Mouse (Mus musculus): Measurements from ENCODE around the gene Gm10974. TPM values are rescaled to one million over a fixed set of nuclear protein-coding genes. Genes with fewer than 3 reads are reported as not detected.

Gene Gm10974
- total and polyA plus RNA-seq, 2 experiments from 2014 or later = not detected

DNA sequence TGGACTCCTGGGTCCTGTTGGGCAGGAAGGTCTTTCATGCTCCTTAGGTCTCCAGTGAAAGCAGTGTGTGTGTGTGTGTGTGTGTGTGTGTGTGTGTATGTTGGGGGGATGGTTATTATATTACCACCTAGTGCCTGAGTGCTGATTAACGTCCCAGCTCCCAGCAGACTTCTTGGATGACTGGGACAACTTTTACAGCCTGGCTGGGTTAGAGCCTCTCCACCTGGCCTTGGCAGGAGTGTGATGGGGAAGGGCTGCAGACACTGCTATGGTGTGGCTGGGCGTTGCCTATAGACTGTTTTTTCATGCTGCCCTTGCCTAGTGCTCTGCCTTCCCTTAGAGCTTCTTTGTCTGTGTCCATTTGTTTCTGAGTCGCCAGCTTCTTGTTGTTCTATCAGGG, 25.7 kb upstream of the Gm10974 start:
- TF ChIP-seq EP300 (IDR thresholded peaks at IDR 0.05; ENCODE audit: low read depth) = no peak
- TF ChIP-seq CTCF (IDR thresholded peaks at IDR 0.05; ENCODE audit: low read depth) = no peak
- H3K4me2 ChIP-seq (ENCODE audit: low read depth, low read length) = 0 out of 2 replicates have a peak overlapping the region, but pooled peaks have one; percentile 3
- H3K27me3 ChIP-seq (ENCODE audit: control insufficient read depth, insufficient read depth, low read length) = no peaks in the 10 kb centered on the region
- 0 out of 2 replicates have a peak, but pooled peaks cover 4% of the 10 kb centered on the region for H3K36me3 ChIP-seq (replicated peaks; ENCODE audit: control insufficient read depth, insufficient read depth, low read length)
- no peak overlapping the region for H3K4me3 ChIP-seq (ENCODE audit: low read depth, low read length)
- H3K9me3 ChIP-seq (replicated peaks; ENCODE audit: control insufficient read depth, low read length) = no peaks in the 10 kb centered on the region
- no peaks in the 10 kb centered on the region for H3K4me1 ChIP-seq (ENCODE audit: control insufficient read depth, insufficient read depth)
- WGBS = 34% methylated on average over 3 of the region's 3 CpGs
- H3K27ac ChIP-seq (ENCODE audit: low read depth) = peak overlapping the region; percentile 52; the same call in 1 of the 2 replicates
- no peak for ATAC-seq (ENCODE audit: insufficient read depth, low read depth)
- no peak for DNase-seq (ENCODE audit: low spot score)
- no peak overlapping the region for H3K9ac ChIP-seq (replicated peaks; ENCODE audit: low read depth, low read length)

DNA sequence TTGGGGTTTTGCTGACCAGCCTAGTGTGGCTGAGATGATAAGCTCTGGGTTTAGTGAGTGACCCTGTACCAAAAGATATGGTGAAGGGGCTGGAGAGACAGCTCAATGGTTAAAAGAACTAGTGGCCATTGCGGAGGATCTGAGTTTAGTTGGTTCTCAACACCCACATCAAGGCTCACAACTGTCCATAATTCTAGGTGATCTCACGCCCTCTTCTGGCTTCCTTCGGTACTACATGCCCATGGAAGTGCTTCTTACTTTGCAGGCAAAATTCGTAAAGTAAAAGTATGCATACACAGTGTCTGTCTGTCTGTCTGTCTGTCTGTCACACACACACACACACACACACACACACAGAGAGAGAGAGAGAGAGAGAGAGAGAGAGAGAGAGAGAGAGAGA, 23.4 kb upstream of the Gm10974 start:
- no peaks in the 10 kb centered on the region for H3K27me3 ChIP-seq (ENCODE audit: control insufficient read depth, insufficient read depth, low read length)
- 0 out of 2 replicates have a peak, but pooled peaks cover 4% of the 10 kb centered on the region for H3K36me3 ChIP-seq (replicated peaks; ENCODE audit: control insufficient read depth, insufficient read depth, low read length)
- no peak for DNase-seq (ENCODE audit: low spot score)
- H3K9me3 ChIP-seq (replicated peaks; ENCODE audit: control insufficient read depth, low read length) = no peaks in the 10 kb centered on the region
- no peak overlapping the region for H3K4me3 ChIP-seq (ENCODE audit: low read depth, low read length)
- no peak overlapping the region for H3K27ac ChIP-seq (ENCODE audit: low read depth)
- H3K4me1 ChIP-seq (ENCODE audit: control insufficient read depth, insufficient read depth) = no peaks in the 10 kb centered on the region
- no peak for TF ChIP-seq EP300 (IDR thresholded peaks at IDR 0.05; ENCODE audit: low read depth)
- peak; percentile 70 for TF ChIP-seq CTCF (IDR thresholded peaks at IDR 0.05; ENCODE audit: low read depth)
- no peak overlapping the region for H3K9ac ChIP-seq (replicated peaks; ENCODE audit: low read depth, low read length)
- no peak for ATAC-seq (ENCODE audit: insufficient read depth, low read depth)
- no peak overlapping the region for H3K4me2 ChIP-seq (ENCODE audit: low read depth, low read length)
- 34% methylated on average over 4 of the region's 4 CpGs for WGBS

DNA sequence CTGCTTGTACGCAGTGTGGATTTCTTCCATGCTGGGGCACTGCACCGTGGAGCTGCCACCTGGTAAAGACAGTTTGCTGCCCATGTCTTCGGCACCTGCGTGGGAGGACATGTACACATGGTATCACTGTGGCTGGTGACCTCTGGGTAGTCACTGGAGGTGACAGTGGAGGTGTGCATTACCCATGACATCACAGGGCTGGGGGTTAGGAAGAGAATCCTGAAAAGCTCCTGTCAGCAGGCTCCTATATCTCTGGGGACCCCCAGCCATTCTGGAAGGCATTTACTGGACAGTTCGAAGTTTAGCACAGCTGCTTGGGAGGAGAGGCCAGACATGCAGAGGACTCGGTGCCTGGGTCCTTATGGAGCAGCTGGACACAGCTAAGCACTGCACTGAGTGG, 22.9 kb upstream of the Gm10974 start:
- Histone ChIP-seq H3K9ac (replicated peaks; ENCODE audit: low read depth, low read length) (no peak overlapping the region), H3K4me1 (ENCODE audit: control insufficient read depth, insufficient read depth) (no peaks in the 10 kb centered on the region), H3K4me2 (ENCODE audit: low read depth, low read length) (0 out of 2 replicates have a peak overlapping the region, but pooled peaks have one; percentile 9), H3K9me3 (replicated peaks; ENCODE audit: control insufficient read depth, low read length) (no peaks in the 10 kb centered on the region), H3K4me3 (ENCODE audit: low read depth, low read length) (no peak overlapping the region), H3K27me3 (ENCODE audit: control insufficient read depth, insufficient read depth, low read length) (no peaks in the 10 kb centered on the region), H3K27ac (ENCODE audit: low read depth) (no peak overlapping the region), H3K36me3 (replicated peaks; ENCODE audit: control insufficient read depth, insufficient read depth, low read length) (0 out of 2 replicates have a peak, but pooled peaks cover 4% of the 10 kb centered on the region)
- no peak for TF ChIP-seq EP300 (IDR thresholded peaks at IDR 0.05; ENCODE audit: low read depth)
- TF ChIP-seq CTCF (IDR thresholded peaks at IDR 0.05; ENCODE audit: low read depth) = no peak
- DNase-seq (ENCODE audit: low spot score) = no peak
- no peak for ATAC-seq (ENCODE audit: insufficient read depth, low read depth)
- WGBS = 64% methylated on average over 6 of the region's 6 CpGs

DNA sequence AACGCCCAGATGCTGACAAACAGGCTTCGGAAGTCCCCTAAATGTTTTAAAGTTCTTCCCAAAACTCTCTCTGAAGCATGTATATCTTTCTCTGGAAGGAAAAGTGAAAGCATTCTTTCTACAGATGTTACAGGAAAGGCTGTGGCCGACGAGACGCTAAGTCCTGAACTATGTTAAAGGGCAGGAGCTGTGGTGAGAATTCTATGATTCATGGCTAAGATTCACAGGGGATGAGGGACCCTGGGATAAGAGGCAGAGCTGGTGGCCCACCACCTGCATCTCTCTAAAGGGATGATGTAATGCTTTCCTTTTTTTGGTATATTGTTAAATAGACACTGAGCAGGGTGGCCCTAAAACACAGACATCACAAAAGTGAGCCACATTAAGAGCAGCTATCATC, 22.4 kb upstream of the Gm10974 start:
- Histone ChIP-seq H3K9me3 (replicated peaks; ENCODE audit: control insufficient read depth, low read length) (no peaks in the 10 kb centered on the region), H3K4me3 (ENCODE audit: low read depth, low read length) (no peak overlapping the region), H3K27ac (ENCODE audit: low read depth) (no peak overlapping the region), H3K4me2 (ENCODE audit: low read depth, low read length) (0 out of 2 replicates have a peak overlapping the region, but pooled peaks have one; percentile 9), H3K36me3 (replicated peaks; ENCODE audit: control insufficient read depth, insufficient read depth, low read length) (0 out of 2 replicates have a peak, but pooled peaks cover 4% of the 10 kb centered on the region), H3K4me1 (ENCODE audit: control insufficient read depth, insufficient read depth) (no peaks in the 10 kb centered on the region), H3K9ac (replicated peaks; ENCODE audit: low read depth, low read length) (no peak overlapping the region), H3K27me3 (ENCODE audit: control insufficient read depth, insufficient read depth, low read length) (no peaks in the 10 kb centered on the region)
- DNase-seq (ENCODE audit: low spot score) (no peak), ATAC-seq (ENCODE audit: insufficient read depth, low read depth) (no peak)
- TF ChIP-seq CTCF (IDR thresholded peaks at IDR 0.05; ENCODE audit: low read depth) (no peak), EP300 (IDR thresholded peaks at IDR 0.05; ENCODE audit: low read depth) (no peak)
- 73% methylated on average over 5 of the region's 5 CpGs for WGBS

DNA sequence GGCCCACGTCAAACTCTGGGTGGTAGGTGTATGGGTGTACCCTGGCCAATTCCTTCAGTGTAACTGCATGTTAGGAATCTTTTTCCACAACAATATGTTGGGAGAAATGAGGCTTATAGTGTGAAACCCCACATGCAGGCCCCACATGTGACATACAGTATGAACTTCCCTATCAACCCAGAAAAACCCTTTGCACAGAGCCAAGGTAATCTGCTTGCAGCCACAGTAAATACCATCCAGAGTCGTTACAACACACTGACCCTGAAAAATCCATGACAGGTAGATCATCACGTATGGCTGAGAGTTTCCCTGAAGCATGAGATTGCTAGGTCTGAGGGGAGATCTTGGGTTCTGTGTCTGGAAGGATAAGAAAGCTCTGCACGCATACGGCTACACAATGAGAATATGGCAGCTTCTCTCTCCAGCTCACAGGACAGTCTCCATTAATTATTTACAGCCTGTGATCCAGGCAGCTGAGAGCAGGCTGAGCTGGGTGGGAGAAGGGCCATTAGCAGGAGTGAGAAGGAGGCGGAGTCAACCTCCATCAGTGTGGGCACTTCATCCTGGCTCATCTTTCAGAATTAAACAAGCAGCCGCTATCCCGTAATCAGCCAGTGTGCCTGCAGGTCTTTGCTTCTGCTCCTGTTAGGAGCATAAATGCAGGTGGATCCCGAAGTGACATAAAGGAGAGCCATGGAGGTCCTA, 18.6 kb upstream of the Gm10974 start:
- DNase-seq (ENCODE audit: low spot score) = no peak
- H3K4me1 ChIP-seq (ENCODE audit: control insufficient read depth, insufficient read depth) = no peaks in the 10 kb centered on the region
- H3K36me3 ChIP-seq (replicated peaks; ENCODE audit: control insufficient read depth, insufficient read depth, low read length) = no peaks in the 10 kb centered on the region
- no peak overlapping the region for H3K4me3 ChIP-seq (ENCODE audit: low read depth, low read length)
- H3K27me3 ChIP-seq (ENCODE audit: control insufficient read depth, insufficient read depth, low read length) = no peaks in the 10 kb centered on the region
- no peak overlapping the region for H3K27ac ChIP-seq (ENCODE audit: low read depth)
- TF ChIP-seq CTCF (IDR thresholded peaks at IDR 0.05; ENCODE audit: low read depth) (no peak), EP300 (IDR thresholded peaks at IDR 0.05; ENCODE audit: low read depth) (no peak)
- WGBS = 72% methylated on average over 9 of the region's 9 CpGs
- no peaks in the 10 kb centered on the region for H3K9me3 ChIP-seq (replicated peaks; ENCODE audit: control insufficient read depth, low read length)
- no peak overlapping the region for H3K9ac ChIP-seq (replicated peaks; ENCODE audit: low read depth, low read length)
- no peak for ATAC-seq (ENCODE audit: insufficient read depth, low read depth)
- no peak overlapping the region for H3K4me2 ChIP-seq (ENCODE audit: low read depth, low read length)
